Mouse (Mus musculus) gonadal fat pad, adult 2 months (tissue): ENCODE data around the gene Hoxa4. TPM values are rescaled to one million over a fixed set of nuclear protein-coding genes. Genes with fewer than 3 reads are reported as not detected.

Experiments
- DNase-seq: peaks from one replicate; pipeline ENCODE4 v3.0.0-alpha.2; 2012; ENCODE audit warnings: low read depth
- polyA plus RNA-seq: library from polyadenylated mRNA; depleted of rRNA; stranded (reverse); fragments of >200 nt; gene quantifications from 2 replicates; pipeline ENCODE4 v1.2.3, GENCODE M21; 2012; rRNA removed

Gene Hoxa4
- polyA plus RNA-seq, 1 experiment, result 3.1 TPM

DNA sequence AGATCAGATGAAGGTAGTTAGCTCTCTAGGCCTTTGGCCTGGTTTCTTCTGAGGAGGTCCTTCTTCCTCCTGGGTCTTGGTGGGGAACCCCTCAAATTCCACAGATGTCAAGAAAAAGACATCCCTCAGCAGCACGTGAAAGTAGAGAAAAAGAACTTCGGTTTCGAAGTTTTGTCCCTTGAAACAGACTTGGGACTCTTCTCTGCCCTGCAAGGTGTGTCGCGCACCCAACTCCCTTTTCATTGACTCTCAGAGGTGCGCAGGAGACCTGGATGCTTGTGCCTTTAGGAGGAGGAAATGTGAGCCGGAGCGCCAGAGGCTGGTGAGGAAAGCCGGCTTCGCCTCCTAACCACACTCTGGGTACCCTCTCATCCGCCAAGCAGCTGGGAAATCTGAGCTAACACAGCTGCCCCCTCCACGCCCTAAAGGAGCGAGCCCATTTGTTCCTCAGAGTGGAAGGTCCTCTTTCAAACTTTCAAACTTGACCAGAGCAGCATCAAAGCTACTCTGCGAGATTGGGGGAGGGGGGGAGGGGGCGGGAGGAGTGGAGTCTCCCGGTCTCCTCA, 41.1 kb downstream of the Hoxa4 start:
- no peak for DNase-seq

Other genes with a start within 250 kb of the Hoxa4 start
- gene Skap2, start 179.2 kb downstream of the Hoxa4 start, polyA plus RNA-seq, result 14.6 and 19.0 TPM in 2 replicates
- 1.3 and 1.7 TPM in 2 replicates for gene Hoxa1, start 33.4 kb downstream of the Hoxa4 start, polyA plus RNA-seq
- gene Hoxa2, start 26.9 kb downstream of the Hoxa4 start, polyA plus RNA-seq, result 1.6 and 2.4 TPM in 2 replicates
- gene 5730596B20Rik, start 14.3 kb downstream of the Hoxa4 start, polyA plus RNA-seq, result 0.32 and 0.38 TPM in 2 replicates
- gene Hoxa5, start 12.8 kb upstream of the Hoxa4 start, polyA plus RNA-seq, result 5.3 and 10.2 TPM in 2 replicates
- 3.2 and 7.0 TPM in 2 replicates for gene Hoxa6, start 17.0 kb upstream of the Hoxa4 start, polyA plus RNA-seq
- gene Hoxa3, start 21.6 kb upstream of the Hoxa4 start, polyA plus RNA-seq, result 5.6 and 8.2 TPM in 2 replicates
- 2.0 and 2.7 TPM in 2 replicates for gene Gm28308, start 21.6 kb upstream of the Hoxa4 start, polyA plus RNA-seq
- gene Hoxa7, start 30.1 kb upstream of the Hoxa4 start, polyA plus RNA-seq, result 13.2 and 20.4 TPM in 2 replicates
- gene Hoxa9, start 39.3 kb upstream of the Hoxa4 start, polyA plus RNA-seq, result 5.2 and 7.1 TPM in 2 replicates
- 3.8 and 5.0 TPM in 2 replicates for gene Hoxa10, start 49.1 kb upstream of the Hoxa4 start, polyA plus RNA-seq
- gene Hoxa11, start 54.1 kb upstream of the Hoxa4 start, polyA plus RNA-seq, result 1.8 and 2.0 TPM in 2 replicates
- gene Hoxa13, start 69.1 kb upstream of the Hoxa4 start, polyA plus RNA-seq, result 0.11 and 0.30 TPM in 2 replicates
- gene Evx1, start 121.7 kb upstream of the Hoxa4 start, polyA plus RNA-seq, result 0.16 and 0.74 TPM in 2 replicates